Mouse (Mus musculus) myocyte (in vitro differentiated cells): ENCODE measurements around the gene Muc5b. TPM values are rescaled to one million over a fixed set of nuclear protein-coding genes. Genes with fewer than 3 reads are reported as not detected.
A peak's percentile ranks its signal among the peaks of the same experiment; 100 is the strongest.

Experiments used
- H3K27me3 ChIP-seq: one replicate; pipeline ENCODE4 v1.6.1; 2011; ENCODE audit not compliant: control insufficient read depth, insufficient read depth, insufficient read length
- H3K36me3 ChIP-seq: one replicate; pipeline ENCODE4 v1.6.1; 2011; ENCODE audit not compliant: control insufficient read depth, insufficient read depth
- H3K4me2 ChIP-seq: one replicate; pipeline ENCODE4 v1.6.1; 2011; ENCODE audit warnings: low read depth, control low read depth
- H3K4me3 ChIP-seq: one replicate; pipeline ENCODE4 v1.5.1; 2011; ENCODE audit warnings: mild to moderate bottlenecking, control low read depth, moderate library complexity
- H3K79me2 ChIP-seq: one replicate; pipeline ENCODE4 v1.6.1; 2011; ENCODE audit not compliant: control insufficient read depth, insufficient read depth
- H3ac ChIP-seq: one replicate; pipeline ENCODE4 v1.6.1; 2011; ENCODE audit not compliant: control insufficient read depth, insufficient read length
- CEBPB ChIP-seq: IDR thresholded peaks from 2 replicates; pipeline ENCODE4 v1.6.1; 2011; ENCODE audit warnings: mild to moderate bottlenecking, moderate library complexity; ENCODE audit not compliant: poor library complexity, insufficient read depth, severe bottlenecking
- E2F4 ChIP-seq: IDR thresholded peaks from one replicate; pipeline ENCODE4 v1.6.1; 2011; ENCODE audit warnings: mild to moderate bottlenecking, control low read depth, moderate library complexity; ENCODE audit not compliant: insufficient read depth
- MAX ChIP-seq: IDR thresholded peaks from one replicate; pipeline ENCODE4 v1.6.1; 2011; ENCODE audit warnings: low read depth, mild to moderate bottlenecking, control low read depth
- MYOD1 ChIP-seq, 3 experiments: IDR thresholded peaks; one replicate each; pipeline ENCODE4 v1.6.1; 2011; ENCODE audit warnings: control low read depth in 2 of 3, low read depth in 2 of 3, mild to moderate bottlenecking in 2 of 3, moderate library complexity in 1 of 3; ENCODE audit not compliant: insufficient read length in 2 of 3, control insufficient read depth in 1 of 3
- MYOG ChIP-seq, 3 experiments: IDR thresholded peaks; one replicate each; pipeline ENCODE4 v1.6.1; 2011; ENCODE audit warnings: control low read depth in 2 of 3, low read depth in 2 of 3, mild to moderate bottlenecking in 2 of 3; ENCODE audit not compliant: insufficient read length in 2 of 3, control insufficient read depth in 1 of 3, insufficient read depth in 1 of 3
- POLR2A ChIP-seq: IDR thresholded peaks from one replicate; pipeline ENCODE4 v1.6.1; 2011; ENCODE audit warnings: low read depth, mild to moderate bottlenecking, control low read depth, moderate library complexity; ENCODE audit not compliant: insufficient read length
- POLR2AphosphoS2 ChIP-seq: IDR thresholded peaks from one replicate; pipeline ENCODE4 v1.6.1; 2011; ENCODE audit warnings: low read depth, control low read depth; ENCODE audit not compliant: insufficient read length
- REST ChIP-seq: IDR thresholded peaks from one replicate; pipeline ENCODE4 v1.6.1; 2011; ENCODE audit warnings: mild to moderate bottlenecking, control low read depth, moderate library complexity; ENCODE audit not compliant: insufficient read depth, insufficient read length
- SRF ChIP-seq: IDR thresholded peaks from one replicate; pipeline ENCODE4 v1.6.1; 2011; ENCODE audit warnings: low read depth; ENCODE audit not compliant: control insufficient read depth, insufficient read length
- TCF12 ChIP-seq: IDR thresholded peaks from one replicate; pipeline ENCODE4 v1.6.1; 2011; ENCODE audit warnings: mild to moderate bottlenecking, control low read depth; ENCODE audit not compliant: poor library complexity, insufficient read depth, severe bottlenecking
- TCF3 ChIP-seq: IDR thresholded peaks from one replicate; pipeline ENCODE4 v1.6.1; 2011; ENCODE audit warnings: low read depth, control low read depth; ENCODE audit not compliant: insufficient read length
- USF1 ChIP-seq: IDR thresholded peaks from one replicate; pipeline ENCODE4 v1.6.1; 2011; ENCODE audit warnings: low read depth, mild to moderate bottlenecking, control low read depth, moderate library complexity
- polyA plus RNA-seq: library from polyadenylated mRNA; unstranded; fragments of >200 nt; fragmentation: generic; extraction: Trizol; gene quantifications from one replicate; pipeline ENCODE4 v1.2.1, GENCODE M21; 2012; ENCODE audit warnings: missing spikeins

Gene Muc5b
- polyA plus RNA-seq, 1 experiment = 0.01 TPM

GRCm38 (mm10) chr7:141813321-141813720 lies 25.5 kb upstream of the Muc5b start:
- Histone ChIP-seq H3K79me2 (no peaks in the 10 kb centered on the region), H3K4me3 (no peak overlapping the region), H3K4me2 (no peak overlapping the region), H3ac (no peak overlapping the region), H3K36me3 (no peaks in the 10 kb centered on the region), H3K27me3 (no peaks in the 10 kb centered on the region)
- TF ChIP-seq MYOD1 (IDR thresholded peaks at IDR 0.05; ENCODE audit: control insufficient read depth in 1 of 3, insufficient read length in 2 of 3, low read depth in 2 of 3) (no peak), POLR2A (no peak), TCF3 (no peak), SRF (no peak), CEBPB (no peak), MAX (no peak), MYOG (IDR thresholded peaks at IDR 0.05; ENCODE audit: control insufficient read depth in 1 of 3, insufficient read depth in 1 of 3, insufficient read length in 2 of 3, low read depth in 2 of 3) (no peak), E2F4 (no peak), USF1 (no peak), REST (no peak)

- TF ChIP-seq TCF12 = no peak
- TF ChIP-seq MAX = no peak
- peak in 1 of 3 experiments; percentile 22 for TF ChIP-seq MYOD1 (IDR thresholded peaks at IDR 0.05; ENCODE audit: control insufficient read depth in 1 of 3, insufficient read length in 2 of 3, low read depth in 2 of 3)
- H3K36me3 ChIP-seq = no peaks in the 10 kb centered on the region
- H3K27me3 ChIP-seq = peaks cover 6% of the 10 kb centered on the region
- no peak overlapping the region for H3K4me2 ChIP-seq
- H3ac ChIP-seq = no peak overlapping the region
- H3K4me3 ChIP-seq = no peak overlapping the region
- no peaks in the 10 kb centered on the region for H3K79me2 ChIP-seq
Observed at GRCm38 (mm10) chr7:141815361-141815760, 23.5 kb upstream of the Muc5b start.

- Histone ChIP-seq H3K79me2 (no peaks in the 10 kb centered on the region), H3K4me2 (no peak overlapping the region), H3K4me3 (no peak overlapping the region), H3ac (no peak overlapping the region), H3K36me3 (no peaks in the 10 kb centered on the region), H3K27me3 (peaks cover 6% of the 10 kb centered on the region)
- TF ChIP-seq CEBPB (no peak), TCF12 (no peak), REST (no peak), MYOG (IDR thresholded peaks at IDR 0.05; ENCODE audit: control insufficient read depth in 1 of 3, insufficient read depth in 1 of 3, insufficient read length in 2 of 3, low read depth in 2 of 3) (no peak), TCF3 (no peak), MYOD1 (IDR thresholded peaks at IDR 0.05; ENCODE audit: control insufficient read depth in 1 of 3, insufficient read length in 2 of 3, low read depth in 2 of 3) (no peak), POLR2A (no peak), MAX (no peak), USF1 (no peak), SRF (no peak), E2F4 (no peak)
Observed at GRCm38 (mm10) chr7:141817355-141818075, 21.4 kb upstream of the Muc5b start.

GRCm38 (mm10) chr7:141818267-141818666 lies 20.6 kb upstream of the Muc5b start:
- Histone ChIP-seq H3K79me2 (no peaks in the 10 kb centered on the region), H3K36me3 (no peaks in the 10 kb centered on the region), H3ac (no peak overlapping the region), H3K4me2 (no peak overlapping the region), H3K4me3 (no peak overlapping the region), H3K27me3 (peaks cover 10% of the 10 kb centered on the region)
- TF ChIP-seq E2F4 (no peak), TCF3 (no peak)

- Histone ChIP-seq H3ac (no peak overlapping the region), H3K27me3 (peaks cover 30% of the 10 kb centered on the region), H3K36me3 (no peaks in the 10 kb centered on the region), H3K4me2 (no peak overlapping the region), H3K4me3 (no peak overlapping the region), H3K79me2 (no peaks in the 10 kb centered on the region)
- TF ChIP-seq E2F4 = no peak
- TF ChIP-seq TCF3 = no peak
- no peak for TF ChIP-seq MAX
- TF ChIP-seq CEBPB = no peak
- no peak for TF ChIP-seq USF1
- no peak for TF ChIP-seq SRF
- TF ChIP-seq POLR2A = no peak
- TF ChIP-seq POLR2AphosphoS2 = no peak
- no peak for TF ChIP-seq MYOG (IDR thresholded peaks at IDR 0.05; ENCODE audit: control insufficient read depth in 1 of 3, insufficient read depth in 1 of 3, insufficient read length in 2 of 3, low read depth in 2 of 3)
Observed at GRCm38 (mm10) chr7:141822582-141823261, 16.1 kb upstream of the Muc5b start.
